Comparison of ENCODE assay signal across 9 mouse cellular contexts in the genomic region with DNA sequence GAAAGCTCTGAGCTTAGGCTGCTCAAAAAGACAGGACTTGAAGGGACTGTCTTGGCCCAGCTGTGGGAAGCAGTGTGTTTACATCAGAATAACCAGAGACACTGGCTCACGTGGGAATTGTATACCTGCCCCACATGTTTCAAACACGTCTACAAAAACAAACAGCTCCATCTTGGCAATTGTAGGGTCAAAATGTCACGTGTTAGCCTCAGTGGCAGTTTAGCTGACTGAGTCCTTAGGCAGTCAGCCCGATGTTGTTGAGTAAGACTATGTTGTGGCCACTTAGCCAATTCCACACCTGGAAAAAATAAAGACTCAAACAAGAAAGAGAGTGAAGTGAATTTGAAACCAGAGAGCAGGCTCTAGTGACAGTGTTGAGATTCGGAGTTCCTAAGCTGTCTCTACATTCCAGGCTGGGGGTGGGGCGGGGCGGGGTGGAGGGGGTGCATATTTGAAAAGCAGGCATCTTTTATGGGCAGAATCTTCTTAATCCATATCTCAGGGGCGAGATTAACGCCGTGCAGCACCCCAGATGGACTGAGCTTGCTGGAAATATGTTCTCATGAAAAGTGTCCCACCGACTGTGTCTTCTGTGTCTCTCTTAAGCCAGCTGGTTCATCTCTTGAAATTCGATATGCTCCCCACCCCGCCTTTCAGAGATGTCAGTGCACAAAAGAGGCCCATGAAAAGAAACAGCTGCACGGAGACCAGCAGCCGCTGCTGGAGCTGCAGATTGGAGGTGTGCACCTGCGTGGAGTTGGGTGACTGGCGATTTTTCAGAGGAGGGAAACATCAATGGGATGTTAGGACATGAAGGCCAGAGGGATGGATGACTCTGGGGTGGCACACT.
DNase-seq lines count a peak whose midpoint lies in the region; ATAC-seq and TF ChIP-seq lines count a peak whose summit lies in the region.
"Had no signal": no experiment of that assay in that cellular context is flagged by ENCODE, and none has a peak within 500 bp of the region (broad histone marks: within the 10 kb centered on the region; RNA-seq: fewer than 3 reads in every experiment).

No protein-coding gene starts in this region.

- H3K4me2 ChIP-seq in limb, embryonic 12.5 days = peak overlapping the region; percentile 38
- H3K4me2 ChIP-seq in stomach, postnatal 0 days (replicated peaks; ENCODE audit: low read depth) = peak overlapping the region; percentile 23; the same call in 1 of the 2 replicates

- peak; percentile 7 for DNase-seq in ovary, postnatal 14 days (ENCODE audit: low spot score)
- DNase-seq in ovary, postnatal 10 days (ENCODE audit: low spot score) = no peak
- peak; percentile 28 to 36 for DNase-seq in heart, adult 18-20 months
- DNase-seq in stomach, postnatal 0 days (ENCODE audit: low spot score) = peak; percentile 18
- DNase-seq in urinary bladder, postnatal 36 days (ENCODE audit: low spot score in 2 of 2) = no peak
- DNase-seq in urinary bladder, postnatal 25 days (ENCODE audit: low spot score) = no peak
- DNase-seq: thymus, adult 2 months had no signal

- peak; percentile 79 for ATAC-seq in limb, embryonic 12.5 days (ENCODE audit: insufficient number of reproducible peaks, insufficient read depth, low FRiP score, low TSS enrichment, low read depth)
- ATAC-seq in stomach, postnatal 0 days (ENCODE audit: low FRiP score, low TSS enrichment) = no peak; the same call in 1 of the 2 replicates
- no peak for ATAC-seq in megakaryocyte-erythroid progenitor cell, adult 5-6 weeks (replicated peaks; ENCODE audit: low FRiP score, low TSS enrichment, poor library complexity, severe bottlenecking)

- H3K27ac ChIP-seq in limb, embryonic 12.5 days = peak overlapping the region; percentile 53; the same call in 1 of the 2 replicates
- H3K27ac ChIP-seq in stomach, postnatal 0 days (replicated peaks) = no peak overlapping the region

- H3K4me3 ChIP-seq in limb, embryonic 12.5 days (replicated peaks) = no peak overlapping the region; the same call in 1 of the 2 replicates
- H3K4me3 ChIP-seq in stomach, postnatal 0 days (ENCODE audit: low read depth, low read length) = no peak overlapping the region

- peaks cover 21% of the 10 kb centered on the region for H3K4me1 ChIP-seq in limb, embryonic 12.5 days (replicated peaks)
- no peaks in the 10 kb centered on the region for H3K4me1 ChIP-seq in stomach, postnatal 0 days (replicated peaks; ENCODE audit: control insufficient read depth, insufficient read depth)

- H3K9me3 ChIP-seq in limb, embryonic 12.5 days = peaks cover 9% of the 10 kb centered on the region; the same call in 1 of the 2 replicates
- H3K9me3 ChIP-seq in stomach, postnatal 0 days (ENCODE audit: control insufficient read depth, low read length) = no peaks in the 10 kb centered on the region

- H3K36me3 ChIP-seq in limb, embryonic 12.5 days = no peaks in the 10 kb centered on the region
- H3K36me3 ChIP-seq in stomach, postnatal 0 days (ENCODE audit: control insufficient read depth, insufficient read depth, low read length) = no peaks in the 10 kb centered on the region

- TF ChIP-seq CTCF in stomach, postnatal 0 days (IDR thresholded peaks at IDR 0.05; ENCODE audit: low read depth) = no peak

- 5% methylated on average over 17 of the region's 17 CpGs for WGBS in limb, embryonic 12.5 days
- 10% methylated on average over 17 of the region's 17 CpGs for WGBS in stomach, postnatal 0 days

- no peak for TF ChIP-seq EP300 in stomach, postnatal 0 days (optimal IDR thresholded peaks at IDR 0.05)

- H3K9ac ChIP-seq in limb, embryonic 12.5 days (replicated peaks) = no peak overlapping the region
- no peak overlapping the region for H3K9ac ChIP-seq in stomach, postnatal 0 days (ENCODE audit: low read length)

- H3K27me3 ChIP-seq in limb, embryonic 12.5 days = no peaks in the 10 kb centered on the region
- H3K27me3 ChIP-seq in stomach, postnatal 0 days (ENCODE audit: control insufficient read depth, insufficient read depth, low read length) = no peaks in the 10 kb centered on the region

Comparison
In these comparisons a context has a peak if more than half of its experiments do, and no peak if none do; other contexts are left out.
1. DNase-seq: peak in ovary, postnatal 14 days (single experiment), heart, adult 18-20 months (2 of 2) and stomach, postnatal 0 days (single experiment); none in ovary, postnatal 10 days (single experiment), urinary bladder, postnatal 36 days (0 of 2) and urinary bladder, postnatal 25 days (single experiment).